Mouse (Mus musculus): Measurements from ENCODE around the gene Lmo7. TPM values are rescaled to one million over a fixed set of nuclear protein-coding genes. Genes with fewer than 3 reads are reported as not detected.

The Lmo7 gene
- polyA plus RNA-seq, 1 experiment from 2014 or later = 17.1 TPM

- no peaks in the 10 kb centered on the region for H3K9me3 ChIP-seq (ENCODE audit: low read depth, low read length)
- DNase-seq = no peak
- WGBS = 65% methylated on average over 7 of the region's 7 CpGs
- no peak overlapping the region for H3K4me2 ChIP-seq
- H3K27me3 ChIP-seq (ENCODE audit: insufficient read depth, low read length) = no peaks in the 10 kb centered on the region
- no peaks in the 10 kb centered on the region for H3K36me3 ChIP-seq (ENCODE audit: insufficient read depth)
- ATAC-seq (ENCODE audit: insufficient read depth) = no peak
- H3K9ac ChIP-seq = no peak overlapping the region
- H3K4me1 ChIP-seq (ENCODE audit: insufficient read depth) = no peaks in the 10 kb centered on the region
- H3K4me3 ChIP-seq (ENCODE audit: low read depth, low read length) = no peak overlapping the region
- H3K27ac ChIP-seq (ENCODE audit: low read depth) = no peak overlapping the region
- no peak for TF ChIP-seq CTCF (IDR thresholded peaks at IDR 0.05; ENCODE audit: low read depth)
Measured at GRCm38 (mm10) chr14:101844467-101844866, 114.7 kb downstream of the Lmo7 start.

GRCm38 (mm10) chr14:101846097-101846882, 116.5 kb downstream of the Lmo7 start:
- H3K9ac ChIP-seq = no peak overlapping the region
- no peak overlapping the region for H3K4me3 ChIP-seq (ENCODE audit: low read depth, low read length)
- H3K4me1 ChIP-seq (ENCODE audit: insufficient read depth) = no peaks in the 10 kb centered on the region
- TF ChIP-seq CTCF (IDR thresholded peaks at IDR 0.05; ENCODE audit: low read depth) = no peak
- 43% methylated on average over 8 of the region's 8 CpGs for WGBS
- H3K4me2 ChIP-seq = no peak overlapping the region
- no peaks in the 10 kb centered on the region for H3K9me3 ChIP-seq (ENCODE audit: low read depth, low read length)
- no peak overlapping the region for H3K27ac ChIP-seq (ENCODE audit: low read depth)
- no peaks in the 10 kb centered on the region for H3K36me3 ChIP-seq (ENCODE audit: insufficient read depth)
- no peak for DNase-seq
- ATAC-seq (ENCODE audit: insufficient read depth) = no peak
- H3K27me3 ChIP-seq (ENCODE audit: insufficient read depth, low read length) = no peaks in the 10 kb centered on the region

- Histone ChIP-seq H3K4me3 (ENCODE audit: low read depth, low read length) (no peak overlapping the region), H3K27me3 (ENCODE audit: insufficient read depth, low read length) (no peaks in the 10 kb centered on the region), H3K4me1 (ENCODE audit: insufficient read depth) (no peaks in the 10 kb centered on the region), H3K9me3 (ENCODE audit: low read depth, low read length) (no peaks in the 10 kb centered on the region), H3K36me3 (ENCODE audit: insufficient read depth) (no peaks in the 10 kb centered on the region), H3K4me2 (no peak overlapping the region), H3K9ac (no peak overlapping the region), H3K27ac (ENCODE audit: low read depth) (no peak overlapping the region)
- no peak for TF ChIP-seq CTCF (IDR thresholded peaks at IDR 0.05; ENCODE audit: low read depth)
- no peak for ATAC-seq (ENCODE audit: insufficient read depth)
- 74% methylated on average over 7 of the region's 7 CpGs for WGBS
- DNase-seq = no peak
Measured at GRCm38 (mm10) chr14:101847520-101847919, 117.8 kb downstream of the Lmo7 start.

GRCm38 (mm10) chr14:101852584-101853195, 122.9 kb downstream of the Lmo7 start:
- WGBS = 71% methylated on average over 6 of the region's 6 CpGs
- H3K4me2 ChIP-seq = no peak overlapping the region
- H3K4me1 ChIP-seq (ENCODE audit: insufficient read depth) = no peaks in the 10 kb centered on the region
- DNase-seq (no peak), ATAC-seq (ENCODE audit: insufficient read depth) (no peak)
- no peaks in the 10 kb centered on the region for H3K9me3 ChIP-seq (ENCODE audit: low read depth, low read length)
- no peak overlapping the region for H3K27ac ChIP-seq (ENCODE audit: low read depth)
- no peak overlapping the region for H3K4me3 ChIP-seq (ENCODE audit: low read depth, low read length)
- no peaks in the 10 kb centered on the region for H3K27me3 ChIP-seq (ENCODE audit: insufficient read depth, low read length)
- H3K36me3 ChIP-seq (ENCODE audit: insufficient read depth) = no peaks in the 10 kb centered on the region
- no peak for TF ChIP-seq CTCF (IDR thresholded peaks at IDR 0.05; ENCODE audit: low read depth)
- no peak overlapping the region for H3K9ac ChIP-seq

GRCm38 (mm10) chr14:101853207-101853606, 123.5 kb downstream of the Lmo7 start:
- no peaks in the 10 kb centered on the region for H3K36me3 ChIP-seq (ENCODE audit: insufficient read depth)
- no peaks in the 10 kb centered on the region for H3K4me1 ChIP-seq (ENCODE audit: insufficient read depth)
- H3K9me3 ChIP-seq (ENCODE audit: low read depth, low read length) = no peaks in the 10 kb centered on the region
- no peak overlapping the region for H3K9ac ChIP-seq
- no peak for TF ChIP-seq CTCF (IDR thresholded peaks at IDR 0.05; ENCODE audit: low read depth)
- H3K27ac ChIP-seq (ENCODE audit: low read depth) = no peak overlapping the region
- ATAC-seq (ENCODE audit: insufficient read depth) (no peak), DNase-seq (no peak)
- no peaks in the 10 kb centered on the region for H3K27me3 ChIP-seq (ENCODE audit: insufficient read depth, low read length)
- H3K4me2 ChIP-seq = no peak overlapping the region
- WGBS = 89% methylated on average over 1 of the region's 1 CpGs
- H3K4me3 ChIP-seq (ENCODE audit: low read depth, low read length) = no peak overlapping the region

GRCm38 (mm10) chr14:101853722-101854121, 124.0 kb downstream of the Lmo7 start:
- ATAC-seq (ENCODE audit: insufficient read depth) (no peak), DNase-seq (no peak)
- 61% methylated on average over 4 of the region's 4 CpGs for WGBS
- no peak for TF ChIP-seq CTCF (IDR thresholded peaks at IDR 0.05; ENCODE audit: low read depth)
- Histone ChIP-seq H3K36me3 (ENCODE audit: insufficient read depth) (no peaks in the 10 kb centered on the region), H3K4me1 (ENCODE audit: insufficient read depth) (no peaks in the 10 kb centered on the region), H3K27me3 (ENCODE audit: insufficient read depth, low read length) (no peaks in the 10 kb centered on the region), H3K27ac (ENCODE audit: low read depth) (no peak overlapping the region), H3K4me3 (ENCODE audit: low read depth, low read length) (no peak overlapping the region), H3K9me3 (ENCODE audit: low read depth, low read length) (no peaks in the 10 kb centered on the region), H3K9ac (no peak overlapping the region), H3K4me2 (no peak overlapping the region)

- H3K4me2 ChIP-seq = no peak overlapping the region
- H3K36me3 ChIP-seq (ENCODE audit: insufficient read depth) = no peaks in the 10 kb centered on the region
- no peak overlapping the region for H3K9ac ChIP-seq
- 77% methylated on average over 3 of the region's 3 CpGs for WGBS
- no peak for TF ChIP-seq CTCF (IDR thresholded peaks at IDR 0.05; ENCODE audit: low read depth)
- H3K9me3 ChIP-seq (ENCODE audit: low read depth, low read length) = no peaks in the 10 kb centered on the region
- DNase-seq (no peak), ATAC-seq (ENCODE audit: insufficient read depth) (no peak)
- H3K4me1 ChIP-seq (ENCODE audit: insufficient read depth) = no peaks in the 10 kb centered on the region
- no peak overlapping the region for H3K27ac ChIP-seq (ENCODE audit: low read depth)
- H3K27me3 ChIP-seq (ENCODE audit: insufficient read depth, low read length) = no peaks in the 10 kb centered on the region
- no peak overlapping the region for H3K4me3 ChIP-seq (ENCODE audit: low read depth, low read length)
Measured at GRCm38 (mm10) chr14:101854226-101854625, 124.5 kb downstream of the Lmo7 start.

Data from lung, embryonic 14.5 days (tissue).